ENCODE assay signal across 7 mouse cellular contexts in the genomic region with DNA sequence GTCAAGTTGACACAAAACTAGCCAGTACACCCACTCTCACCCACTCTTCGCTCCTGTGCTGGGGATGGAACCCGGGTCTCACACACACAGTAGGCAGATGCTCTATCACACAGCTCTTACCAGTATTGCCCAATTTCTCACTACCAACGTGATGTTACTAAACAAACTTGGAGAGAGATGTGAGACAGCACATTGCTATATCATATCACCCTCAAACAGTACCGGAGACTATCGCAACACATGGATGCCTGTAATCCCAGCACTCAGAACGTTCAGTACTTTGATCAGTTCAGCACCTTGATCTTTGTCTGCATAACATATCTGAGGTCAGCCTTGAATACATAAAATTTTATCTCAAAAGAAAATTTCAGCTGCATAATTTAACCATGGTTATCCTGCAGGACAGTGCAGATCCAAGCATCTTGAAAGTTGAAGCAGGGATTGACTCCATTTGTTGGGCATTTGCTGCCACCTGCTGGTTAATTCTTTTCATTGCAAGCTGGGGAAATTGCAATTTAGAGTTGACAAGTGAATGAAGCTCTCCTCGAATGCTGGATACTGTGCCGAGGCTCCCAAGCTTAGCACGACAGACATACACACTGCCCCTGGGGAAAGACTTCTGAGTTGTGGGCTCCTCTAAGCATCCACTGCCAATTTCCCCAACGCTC. TPM values are rescaled to one million over a fixed set of nuclear protein-coding genes. Genes with fewer than 3 reads are reported as not detected.
DNase-seq lines count a peak whose midpoint lies in the region; ATAC-seq and TF ChIP-seq lines count a peak whose summit lies in the region.

No protein-coding gene starts in this region.

- no peak overlapping the region for H3K27ac ChIP-seq in ES-Bruce4 (ENCODE audit: insufficient read depth, low read length)
- no peak overlapping the region for H3K27ac ChIP-seq in kidney, embryonic 16.5 days (ENCODE audit: low read length)
- no peak overlapping the region for H3K27ac ChIP-seq in lung, embryonic 15.5 days

- no peak for TF ChIP-seq POLR2A in ES-Bruce4 (IDR thresholded peaks at IDR 0.05; ENCODE audit: insufficient read depth, low read length)

- no peaks in the 10 kb centered on the region for H3K4me1 ChIP-seq in ES-Bruce4 (ENCODE audit: control insufficient read depth, insufficient read depth, low read length)
- H3K4me1 ChIP-seq in kidney, embryonic 16.5 days (ENCODE audit: insufficient read depth, low read length): no peaks in the 10 kb centered on the region; the same call in 1 of the 2 replicates
- peaks cover 4% of the 10 kb centered on the region; the same call in 1 of the 2 replicates for H3K4me1 ChIP-seq in lung, embryonic 15.5 days

- peak overlapping the region; percentile 27 for H3K4me2 ChIP-seq in kidney, embryonic 16.5 days (replicated peaks; ENCODE audit: low read depth, low read length)
- H3K4me2 ChIP-seq in lung, embryonic 15.5 days: peak overlapping the region; percentile 32

- no peak overlapping the region for H3K9ac ChIP-seq in ES-Bruce4 (ENCODE audit: low read depth, poor library complexity, severe bottlenecking)
- H3K9ac ChIP-seq in kidney, embryonic 16.5 days (replicated peaks; ENCODE audit: low read length): no peak overlapping the region
- H3K9ac ChIP-seq in lung, embryonic 15.5 days: no peak overlapping the region

- 44% methylated on average over 10 of the region's 10 CpGs for WGBS in kidney, embryonic 16.5 days
- WGBS in lung, embryonic 15.5 days: 44% methylated on average over 10 of the region's 10 CpGs

- H3K4me3 ChIP-seq in ES-Bruce4 (ENCODE audit: low read depth, low read length): no peak overlapping the region
- no peak overlapping the region for H3K4me3 ChIP-seq in kidney, embryonic 16.5 days (ENCODE audit: low read length)
- H3K4me3 ChIP-seq in lung, embryonic 15.5 days: no peak overlapping the region

- DNase-seq in B cell, adult 2 months: peak; percentile 71 to 73
- DNase-seq in cerebellum, adult 9-10 months: peak; percentile 75
- peak; percentile 65 to 81 for DNase-seq in frontal cortex, postnatal 36 days (ENCODE audit: low spot score in 2 of 2)
- DNase-seq in retina, embryonic 14.5 days (ENCODE audit: low spot score): peak; percentile 89

- no peaks in the 10 kb centered on the region for H3K27me3 ChIP-seq in ES-Bruce4 (ENCODE audit: control insufficient read depth, insufficient read depth, low read length, poor library complexity, severe bottlenecking)
- H3K27me3 ChIP-seq in kidney, embryonic 16.5 days (ENCODE audit: insufficient read depth, low read length): no peaks in the 10 kb centered on the region
- no peaks in the 10 kb centered on the region for H3K27me3 ChIP-seq in lung, embryonic 15.5 days

- ATAC-seq in kidney, embryonic 16.5 days (ENCODE audit: low FRiP score, low TSS enrichment): peak; percentile 70
- ATAC-seq in lung, embryonic 15.5 days (ENCODE audit: borderline replicate concordance, extremely low read depth, low FRiP score, low TSS enrichment): no peak

- TF ChIP-seq EP300 in ES-Bruce4 (IDR thresholded peaks at IDR 0.05; ENCODE audit: insufficient read depth, low read depth, low read length): no peak

- H3K36me3 ChIP-seq in ES-Bruce4 (ENCODE audit: control insufficient read depth, insufficient read depth, low read length, poor library complexity, severe bottlenecking): no peaks in the 10 kb centered on the region
- no peaks in the 10 kb centered on the region for H3K36me3 ChIP-seq in kidney, embryonic 16.5 days (ENCODE audit: insufficient read depth, low read length)
- H3K36me3 ChIP-seq in lung, embryonic 15.5 days: no peaks in the 10 kb centered on the region

- no peaks in the 10 kb centered on the region for H3K9me3 ChIP-seq in ES-Bruce4 (replicated peaks; ENCODE audit: control insufficient read depth, insufficient read depth, low read length, poor library complexity, severe bottlenecking)
- no peaks in the 10 kb centered on the region for H3K9me3 ChIP-seq in kidney, embryonic 16.5 days (ENCODE audit: low read length)
- no peaks in the 10 kb centered on the region for H3K9me3 ChIP-seq in lung, embryonic 15.5 days

- peak; percentile 25 for TF ChIP-seq CTCF in ES-Bruce4 (IDR thresholded peaks at IDR 0.05; ENCODE audit: low read depth, low read length)

RNA-seq across cellular contexts. Expression of gene Nup93, which starts 15.0 kb away (rescaled TPM):
- polyA plus RNA-seq in ES-Bruce4 (2011; ENCODE audit: insufficient read depth, insufficient read length, low read depth, missing spikeins): 104 and 106 TPM in 2 replicates
- polyA plus RNA-seq in kidney, embryonic 16.5 days (2015; fragmentation: Nextera tagmentation; extraction: Ambion mirVana): 92.3 and 94.2 TPM in 2 replicates
- polyA plus RNA-seq in lung, embryonic 15.5 days (2015; fragmentation: Nextera tagmentation; extraction: Ambion mirVana): 99.9 and 101 TPM in 2 replicates

RNA-seq across cellular contexts. Expression of gene Mt1, which starts 20.5 kb away (rescaled TPM):
- polyA plus RNA-seq in ES-Bruce4 (2011; ENCODE audit: insufficient read depth, insufficient read length, low read depth, missing spikeins): 867 and 876 TPM in 2 replicates
- polyA plus RNA-seq in kidney, embryonic 16.5 days (2015; fragmentation: Nextera tagmentation; extraction: Ambion mirVana): 543 and 568 TPM in 2 replicates
- polyA plus RNA-seq in lung, embryonic 15.5 days (2015; fragmentation: Nextera tagmentation; extraction: Ambion mirVana): 144 and 179 TPM in 2 replicates

RNA-seq across cellular contexts. Expression of gene Mt2, which starts 26.9 kb away (rescaled TPM):
- polyA plus RNA-seq in ES-Bruce4 (2011; ENCODE audit: insufficient read depth, insufficient read length, low read depth, missing spikeins): 1,296 and 1,384 TPM in 2 replicates
- polyA plus RNA-seq in kidney, embryonic 16.5 days (2015; fragmentation: Nextera tagmentation; extraction: Ambion mirVana): 143 and 167 TPM in 2 replicates
- polyA plus RNA-seq in lung, embryonic 15.5 days (2015; fragmentation: Nextera tagmentation; extraction: Ambion mirVana): 26.6 and 33.1 TPM in 2 replicates

RNA-seq across cellular contexts. Expression of gene Mt3, which starts 46.9 kb away (rescaled TPM):
- 3.9 and 5.4 TPM in 2 replicates for polyA plus RNA-seq in ES-Bruce4 (2011; ENCODE audit: insufficient read depth, insufficient read length, low read depth, missing spikeins)
- 1.6 and 3.0 TPM in 2 replicates for polyA plus RNA-seq in kidney, embryonic 16.5 days (2015; fragmentation: Nextera tagmentation; extraction: Ambion mirVana)
- polyA plus RNA-seq in lung, embryonic 15.5 days (2015; fragmentation: Nextera tagmentation; extraction: Ambion mirVana): 5.5 and 5.7 TPM in 2 replicates
